Mouse (Mus musculus): ENCODE measurements around the gene Olfr137. TPM values are rescaled to one million over a fixed set of nuclear protein-coding genes. Genes with fewer than 3 reads are reported as not detected.

Gene Olfr137
- total RNA-seq (2021), result not detected
- long read RNA-seq, experiment 1, result 0 reads
- long read RNA-seq, experiment 2, result 0 reads

GRCm38 (mm10) chr17:38307470-38307869 is at the start of gene Olfr137:
Gene Olfr137, minus strand, starts transcription at chr17:38307570.
- DNase-seq, result no peak

GRCm38 (mm10) chr17:38329531-38329930 is 22.2 kb upstream of the Olfr137 start, which contains the start of gene Olfr136:
Gene Olfr136, plus strand, starts transcription at chr17:38329831.
- DNase-seq, result no peak

- DNase-seq, result no peak
These were observed 46.6 kb downstream of the Olfr137 start, which contains the start of gene Olfr138 for GRCm38 (mm10) chr17:38260735-38261134. Gene Olfr138, plus strand, starts transcription at chr17:38261035.

Other genes with a start within 250 kb of the Olfr137 start
- not detected for gene Olfr129, start 247.5 kb downstream of the Olfr137 start, total RNA-seq (2021)
- not detected for gene Olfr130, start 243.6 kb downstream of the Olfr137 start, total RNA-seq (2021)
- gene Olfr131, start 218.9 kb downstream of the Olfr137 start, total RNA-seq (2021), result not detected
- not detected for gene Olfr132, start 173.0 kb downstream of the Olfr137 start, total RNA-seq (2021)
- not detected for gene Olfr133, start 162.3 kb downstream of the Olfr137 start, total RNA-seq (2021)
- not detected for gene Olfr134, start 136.2 kb downstream of the Olfr137 start, total RNA-seq (2021)
- not detected for gene Olfr135, start 103.2 kb downstream of the Olfr137 start, total RNA-seq (2021)
- gene Olfr138, start 46.5 kb downstream of the Olfr137 start, total RNA-seq (2021), result not detected
- not detected for gene Olfr136, start 22.3 kb upstream of the Olfr137 start, total RNA-seq (2021)
- not detected for gene Esp36, start 112.6 kb upstream of the Olfr137 start, total RNA-seq (2021)
- not detected for gene Esp34, start 246.6 kb upstream of the Olfr137 start, total RNA-seq (2021)